In the genomic region with DNA sequence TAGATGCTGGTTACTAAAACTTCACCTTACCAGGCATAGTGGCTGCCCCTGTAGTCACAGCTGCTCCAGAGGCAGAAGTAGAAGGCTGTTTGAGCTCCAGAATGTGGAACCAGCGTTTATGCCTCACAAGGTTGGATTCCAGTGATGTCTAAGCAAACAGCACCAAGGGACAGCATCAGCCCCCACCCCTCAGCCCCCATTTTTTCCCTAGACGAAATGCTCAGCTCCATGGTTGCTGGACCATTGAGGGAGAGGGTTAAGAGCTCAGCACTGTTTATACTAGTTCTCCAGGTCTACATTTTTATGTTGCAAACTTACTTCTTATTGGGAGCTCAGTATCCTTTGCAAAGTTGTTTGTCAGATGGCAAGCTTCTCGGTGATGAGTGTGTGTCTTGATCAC, we compare ENCODE assay signal across 21 mouse cellular contexts.
DNase-seq lines count a peak whose midpoint lies in the region; TF ChIP-seq lines count a peak whose summit lies in the region.
"Had no signal": no experiment of that assay in that cellular context is flagged by ENCODE, and none has a peak within 500 bp of the region (broad histone marks: within the 10 kb centered on the region; RNA-seq: fewer than 3 reads in every experiment).

No protein-coding gene starts in this region.

- no peak for TF ChIP-seq POLR2A in testis, adult 2 months (IDR thresholded peaks at IDR 0.05; ENCODE audit: control insufficient read depth, low read depth, low read length)

- peak; percentile 76 for DNase-seq in heart, adult 11 months
- DNase-seq in heart, postnatal 4 days: no peak
- DNase-seq in layer of hippocampus, adult 2 months (ENCODE audit: low spot score in 2 of 2): no peak
- no peak for DNase-seq in layer of hippocampus, postnatal 25 days (ENCODE audit: extremely low spot score in 1 of 2, low spot score in 1 of 2)
- DNase-seq in testis, postnatal 10 days (ENCODE audit: low spot score): no peak
- DNase-seq: adrenal gland, adult 8-10 months; adrenal gland, postnatal 14 days; adrenal gland, postnatal 36 days; B cell, adult 2 months; cerebellum, adult 11-12 months; cerebellum, adult 2 months; cerebellum, adult 9-10 months; cerebellum, postnatal 10 days; cerebellum, postnatal 25 days had no signal

- TF ChIP-seq CTCF in layer of hippocampus, adult 2 months (conservative IDR thresholded peaks at IDR 0.05): no peak
- TF ChIP-seq CTCF in testis, adult 2 months (IDR thresholded peaks at IDR 0.05; ENCODE audit: control insufficient read depth, insufficient read depth, insufficient replicate concordance, low read depth, low read length): no peak

- no peaks in the 10 kb centered on the region for H3K36me3 ChIP-seq in testis, adult 2 months (ENCODE audit: control insufficient read depth, insufficient read depth, low read length)
- H3K36me3 ChIP-seq: forebrain, embryonic 15.5 days had no signal

- no peaks in the 10 kb centered on the region for H3K4me1 ChIP-seq in testis, adult 2 months (ENCODE audit: control insufficient read depth, insufficient read depth, low read length)

- peak overlapping the region; percentile 77; the same call in 1 of the 2 replicates for H3K27ac ChIP-seq in layer of hippocampus, adult 2 months
- H3K27ac ChIP-seq in testis, adult 2 months (ENCODE audit: control insufficient read depth, insufficient read depth, low read depth, low read length): no peak overlapping the region
- H3K27ac ChIP-seq: embryonic facial prominence, embryonic 10.5 days; embryonic facial prominence, embryonic 12.5 days; forebrain, embryonic 13.5 days; forebrain, embryonic 15.5 days had no signal

- H3K27me3 ChIP-seq in testis, adult 2 months (ENCODE audit: control insufficient read depth, insufficient read depth, low read length): no peaks in the 10 kb centered on the region
- H3K27me3 ChIP-seq: CH12.LX; embryonic facial prominence, embryonic 12.5 days; forebrain, embryonic 13.5 days; forebrain, embryonic 15.5 days; Patski had no signal

- H3K4me3 ChIP-seq in layer of hippocampus, adult 2 months: no peak overlapping the region
- H3K4me3 ChIP-seq in testis, adult 2 months (ENCODE audit: control insufficient read depth, low read depth, low read length): peak overlapping the region; percentile 25
- H3K4me3 ChIP-seq: embryonic facial prominence, embryonic 10.5 days; embryonic facial prominence, embryonic 12.5 days; forebrain, embryonic 13.5 days; forebrain, embryonic 15.5 days had no signal
